Mouse (Mus musculus) lung, postnatal 25 days (tissue): Measurements from ENCODE around the gene Ptprt.

Source experiments
- DNase-seq: peaks from one replicate; pipeline ENCODE4 v3.0.0; 2022; ENCODE audit warnings: low spot score

Ptprt gene

DNA sequence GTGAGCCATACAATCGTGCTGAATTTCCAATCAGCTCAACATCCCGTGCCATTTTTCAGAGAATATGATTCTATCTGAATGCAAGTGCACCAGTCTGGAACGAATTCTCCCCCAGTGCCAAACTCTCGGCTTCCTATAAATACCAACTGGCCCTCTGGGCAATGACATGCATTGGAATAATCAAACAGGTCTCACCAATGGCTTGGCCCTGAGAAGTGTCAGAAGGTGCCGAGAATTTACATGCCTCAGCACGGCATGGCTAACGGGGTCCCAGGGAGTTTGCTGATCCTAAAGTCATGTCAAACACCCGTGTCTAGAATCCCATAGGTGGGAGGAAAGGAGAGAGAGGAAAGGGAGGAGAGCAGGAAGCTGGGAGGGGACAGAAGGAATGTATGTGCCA, 251.7 kb downstream of the Ptprt start:
- no peak for DNase-seq

DNA sequence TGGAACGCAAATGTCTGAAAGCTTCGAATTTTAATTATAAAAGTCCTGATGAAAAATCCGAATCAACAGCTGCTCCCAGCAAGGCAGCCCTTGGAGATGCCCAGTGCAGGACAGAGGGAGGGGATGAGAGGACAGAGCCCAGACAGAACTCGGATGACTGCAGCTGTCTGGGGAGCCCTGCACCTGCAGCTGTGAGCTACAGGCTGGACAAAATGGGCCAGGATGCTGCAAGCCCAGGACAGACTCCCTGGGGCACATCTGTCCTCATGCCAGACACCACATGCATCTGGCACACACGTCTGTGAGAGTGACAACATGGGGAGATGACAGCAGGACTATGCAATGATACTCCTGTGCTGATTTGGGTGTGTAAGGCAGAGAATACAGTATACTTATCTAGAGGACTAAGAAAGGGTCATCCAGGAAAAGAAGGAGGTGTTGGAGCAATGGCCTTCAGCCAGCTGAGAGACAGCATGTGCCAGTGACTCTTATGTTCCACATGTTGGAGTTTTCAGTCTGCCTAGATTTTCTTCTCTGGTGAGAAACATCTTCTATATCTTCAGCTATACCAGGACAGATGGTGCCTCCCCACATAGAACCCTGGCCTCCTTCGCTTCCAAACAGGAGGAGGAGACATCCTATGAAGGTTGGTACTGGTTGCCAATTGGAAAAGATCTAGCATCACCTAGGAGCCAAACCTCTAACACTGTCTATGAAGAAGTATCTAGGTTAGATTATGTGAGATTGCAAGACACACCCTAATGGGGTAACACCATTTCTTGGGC, 259.4 kb downstream of the Ptprt start:
- no peak for DNase-seq

DNA sequence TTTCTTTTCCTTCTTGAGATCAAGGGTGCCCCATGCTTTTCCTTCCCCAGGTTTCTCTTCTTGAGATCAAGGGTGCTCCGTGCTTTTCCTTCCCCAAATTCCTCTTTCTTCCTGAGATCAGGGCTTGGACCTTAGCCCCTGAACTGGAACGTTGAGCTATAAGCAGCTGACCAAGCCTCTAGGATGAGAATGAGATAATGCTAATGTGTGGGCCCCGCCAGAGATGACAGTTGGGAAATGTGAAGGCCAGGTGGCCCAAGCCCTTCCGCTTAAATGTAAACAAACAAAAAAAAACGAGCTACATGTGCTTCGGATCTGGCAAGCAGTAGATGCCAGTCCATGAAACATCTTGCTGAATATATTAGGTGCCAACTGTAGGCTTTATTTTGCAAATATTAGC, 266.3 kb downstream of the Ptprt start:
- no peak for DNase-seq

DNA sequence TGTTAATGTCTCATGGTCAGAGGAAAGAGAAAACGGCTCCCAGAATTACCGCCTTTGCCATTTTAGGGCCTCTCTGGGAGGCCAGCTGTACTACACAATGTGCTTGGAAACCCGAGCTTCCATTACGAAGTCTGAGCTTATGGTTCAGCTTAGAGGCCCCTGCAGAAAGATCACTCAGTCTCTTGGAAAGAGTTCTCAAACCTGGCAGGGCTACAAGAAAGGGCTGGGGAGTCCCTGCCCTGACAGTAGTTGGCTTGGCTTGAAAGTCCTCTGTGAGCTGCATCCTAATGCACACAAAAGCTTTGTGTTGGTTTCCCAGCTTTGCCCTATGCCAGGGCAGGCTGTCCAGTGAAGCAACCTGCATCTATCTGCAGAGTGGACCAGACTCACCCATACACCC, 269.1 kb downstream of the Ptprt start:
- DNase-seq = no peak

DNA sequence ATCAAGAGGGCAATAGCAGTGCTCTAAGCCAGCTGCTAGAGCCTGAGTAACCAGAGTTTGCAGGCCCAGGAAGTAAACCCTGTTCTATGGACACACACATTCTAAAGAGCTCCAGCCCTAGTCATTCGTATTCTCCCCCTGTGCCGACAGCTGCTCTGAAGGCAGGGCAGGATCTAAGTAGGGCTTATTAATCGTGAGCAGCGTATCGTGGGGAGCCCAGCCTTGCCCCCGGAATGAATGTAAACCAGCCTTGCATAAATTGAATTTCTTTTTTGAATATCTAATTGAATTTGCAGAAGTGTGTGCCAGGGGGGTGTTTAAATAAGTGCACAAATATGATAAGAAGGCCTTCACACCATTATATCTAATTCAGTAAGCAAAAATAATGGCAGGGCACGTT, 283.6 kb downstream of the Ptprt start:
- no peak for DNase-seq

DNA sequence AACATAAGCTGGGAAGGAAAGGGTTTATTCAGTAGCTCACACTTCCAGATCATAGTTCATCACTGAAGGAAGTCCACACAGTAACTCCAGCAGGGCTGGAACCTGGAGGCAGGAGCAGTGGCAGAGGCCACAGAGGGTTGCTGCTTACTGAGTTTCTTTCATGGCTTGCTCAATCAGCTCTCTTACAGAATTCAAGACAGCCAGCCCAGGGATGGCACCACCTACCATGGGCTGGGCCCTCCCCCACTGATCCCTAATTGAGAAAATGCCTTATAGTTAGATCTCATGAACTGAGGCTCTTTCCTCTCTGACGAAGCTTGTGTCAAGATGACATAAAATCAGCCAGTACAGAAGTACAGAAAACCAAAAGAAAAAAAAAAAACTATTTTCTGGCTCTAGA, 311.9 kb downstream of the Ptprt start:
- no peak for DNase-seq

DNA sequence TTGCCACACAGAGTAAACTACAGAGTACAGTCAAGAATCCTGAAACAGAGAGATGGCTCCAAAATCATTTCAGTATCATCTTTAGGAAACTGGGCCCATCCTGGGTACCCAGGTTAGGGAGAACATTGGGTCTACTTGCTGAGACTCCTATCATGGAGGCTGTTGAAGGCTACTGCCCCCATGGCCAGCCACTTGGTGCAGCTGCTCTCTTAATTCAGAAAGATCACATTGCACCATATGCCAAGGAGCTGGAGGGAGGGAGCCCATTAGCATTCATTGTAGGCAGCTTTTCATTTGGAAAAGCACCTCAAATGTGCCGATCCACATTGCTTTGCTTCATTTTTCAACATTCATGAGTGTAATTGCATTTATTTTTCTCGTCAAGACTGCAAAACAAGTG, 319.1 kb downstream of the Ptprt start:
- no peak for DNase-seq

DNA sequence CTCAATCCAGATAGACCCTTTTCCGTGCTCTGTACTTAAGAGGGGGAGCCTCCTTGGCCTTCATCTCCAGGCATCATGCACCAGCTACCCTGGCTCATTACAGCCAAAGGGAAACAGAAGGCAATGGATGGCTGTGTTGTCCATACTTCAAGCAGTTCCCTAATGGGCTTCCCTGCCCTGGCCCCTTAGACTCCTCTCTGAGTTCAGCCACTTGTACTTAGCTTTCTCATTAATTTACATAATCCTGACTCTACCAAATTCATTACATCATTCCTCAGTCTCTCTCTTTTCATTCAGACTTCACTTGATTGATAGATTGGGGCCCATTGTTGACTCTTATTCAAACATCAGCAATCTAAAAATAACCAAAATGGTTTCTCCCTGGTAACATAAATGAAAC, 320.7 kb downstream of the Ptprt start:
- no peak for DNase-seq

DNA sequence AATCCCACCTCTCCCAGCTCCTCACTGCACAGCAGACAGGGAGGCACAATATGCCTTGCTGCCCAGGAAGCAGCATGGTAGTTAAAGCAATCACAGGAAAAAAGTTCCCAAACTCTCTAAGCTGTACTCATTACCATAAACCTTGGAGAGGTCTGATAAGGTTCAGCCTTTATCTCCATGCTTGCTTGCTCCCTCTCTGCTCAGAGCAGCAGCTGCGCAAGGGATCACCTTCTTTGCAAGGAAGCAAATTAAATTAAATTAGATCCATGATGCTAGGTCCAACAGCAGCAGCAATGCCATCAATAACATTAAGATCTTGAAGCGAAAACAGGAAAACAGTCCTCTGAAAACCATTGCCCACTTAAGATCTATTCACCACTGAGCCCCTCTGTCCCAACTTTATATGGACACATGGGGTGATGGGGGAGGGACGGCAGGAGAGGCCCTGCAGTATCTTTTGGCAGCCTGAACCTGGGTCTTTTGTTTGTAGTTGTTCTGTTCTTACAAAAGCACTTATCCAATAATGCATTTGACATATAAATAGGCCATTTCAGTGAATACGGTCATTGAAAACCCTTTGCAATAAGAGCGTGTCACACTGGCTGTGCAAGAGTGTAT, 328.8 kb downstream of the Ptprt start:
- DNase-seq = no peak

DNA sequence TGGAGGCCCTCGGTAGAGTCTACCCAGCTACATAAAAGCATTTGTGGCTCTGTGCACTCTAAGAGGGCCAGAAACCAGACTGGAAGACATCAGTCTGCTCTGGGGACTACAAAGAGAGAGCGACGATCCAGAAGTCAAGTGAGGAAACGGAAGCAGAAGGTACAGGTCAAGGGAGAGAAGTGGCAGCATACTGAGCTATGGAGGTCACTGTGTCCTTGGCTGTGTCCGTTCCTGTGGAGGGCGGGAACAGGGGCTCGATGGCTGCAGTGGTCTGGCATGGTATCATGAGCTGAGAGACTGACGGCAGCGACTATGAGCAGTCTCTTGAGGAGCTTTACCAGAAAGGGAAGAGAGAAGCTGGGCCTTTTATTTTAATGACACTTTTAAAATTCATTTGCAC, 331.5 kb downstream of the Ptprt start:
- no peak for DNase-seq

DNA sequence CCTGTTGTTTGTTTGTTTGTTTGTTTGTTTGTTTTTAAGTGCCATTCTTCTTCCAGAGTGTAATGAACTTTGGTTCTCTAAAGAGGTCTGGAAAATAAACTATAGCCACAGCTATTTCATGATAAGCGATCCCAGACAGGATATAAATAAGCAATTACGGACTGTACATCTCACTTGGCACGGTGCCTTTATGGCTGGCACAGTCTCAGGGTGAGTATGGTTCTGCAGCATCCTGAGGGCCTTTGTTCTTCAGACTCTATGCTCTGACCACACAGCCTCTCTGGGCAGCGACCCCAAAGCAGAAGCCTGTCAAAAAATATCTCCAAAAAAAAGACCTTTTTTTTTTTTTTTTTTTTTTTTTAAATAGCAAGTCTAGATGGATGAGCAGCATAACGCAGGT, 338.5 kb downstream of the Ptprt start:
- no peak for DNase-seq

DNA sequence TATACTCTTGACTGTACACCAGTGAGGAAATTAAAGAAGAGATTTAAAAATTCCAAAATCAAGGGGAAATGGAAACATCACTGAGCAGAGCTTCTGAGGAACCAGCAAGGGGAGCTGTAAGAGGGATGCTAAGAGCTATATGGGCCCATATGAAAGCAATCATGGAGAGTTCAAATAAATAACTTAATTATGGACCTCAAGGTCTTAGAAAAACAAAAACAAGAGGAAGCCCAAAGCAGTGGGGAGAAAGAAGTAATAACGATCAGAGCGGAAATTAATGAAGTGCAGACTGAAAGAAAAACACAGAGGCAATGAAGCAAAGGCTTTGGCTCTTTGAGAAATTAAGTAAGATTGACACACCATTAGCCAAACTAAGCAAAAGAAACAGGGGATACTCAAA, 353.0 kb downstream of the Ptprt start:
- no peak for DNase-seq

DNA sequence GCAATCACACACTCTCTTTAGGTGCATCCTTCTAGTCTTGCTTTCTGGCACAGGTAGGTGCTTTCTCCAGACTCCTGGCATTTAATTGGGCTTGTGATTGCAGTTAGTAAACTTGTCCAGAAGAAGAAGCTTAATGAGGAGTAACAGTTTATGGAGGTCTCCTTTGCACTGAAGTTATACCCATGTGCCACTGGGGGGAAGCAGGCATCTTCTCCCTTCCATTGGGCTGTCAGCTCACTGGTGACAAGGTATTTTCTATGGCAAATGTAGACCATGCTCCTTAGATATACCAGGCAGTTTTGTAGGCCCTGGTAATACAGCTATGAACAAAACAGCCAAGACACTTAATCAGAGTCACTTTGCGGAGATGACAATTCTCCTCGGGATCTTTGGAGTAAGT, 366.9 kb downstream of the Ptprt start:
- no peak for DNase-seq

DNA sequence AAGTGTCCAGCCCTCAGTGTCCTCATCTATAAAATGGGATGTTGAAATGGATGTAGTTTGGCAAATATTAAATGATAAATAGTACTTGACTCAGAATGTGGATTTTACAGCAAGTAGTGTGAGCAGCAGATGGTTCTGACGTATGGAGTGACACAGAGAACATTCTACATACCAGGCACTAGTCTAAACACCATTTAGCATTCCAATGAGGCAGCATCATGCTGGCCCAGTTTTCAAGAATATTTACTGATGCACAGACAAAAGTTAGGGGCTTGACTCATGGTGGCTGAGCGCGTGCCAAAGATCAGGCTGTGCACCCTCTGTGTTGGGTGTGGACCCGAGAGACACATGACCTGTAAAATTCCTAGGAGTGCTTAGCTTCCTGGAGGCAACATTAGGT, 378.3 kb downstream of the Ptprt start:
- DNase-seq = no peak

DNA sequence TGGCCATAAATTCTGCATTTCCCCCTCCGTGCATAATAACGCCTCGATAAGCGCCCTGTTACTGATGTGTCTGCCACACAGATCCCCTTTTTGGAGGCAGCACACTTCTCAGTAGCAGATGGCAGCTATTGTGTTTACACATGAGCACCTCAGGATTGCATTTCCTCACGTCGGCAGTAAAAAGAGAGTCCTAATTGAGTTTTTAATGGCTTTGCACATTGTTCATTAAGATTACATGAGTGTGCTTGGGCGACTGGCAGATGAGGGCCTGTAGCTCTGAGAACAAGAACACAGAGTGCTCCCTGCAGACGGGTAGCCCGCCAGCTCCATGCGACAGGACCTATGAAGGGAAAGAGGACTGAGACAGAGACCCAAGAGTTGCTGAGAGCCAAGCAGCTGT, 378.8 kb downstream of the Ptprt start:
- no peak for DNase-seq

DNA sequence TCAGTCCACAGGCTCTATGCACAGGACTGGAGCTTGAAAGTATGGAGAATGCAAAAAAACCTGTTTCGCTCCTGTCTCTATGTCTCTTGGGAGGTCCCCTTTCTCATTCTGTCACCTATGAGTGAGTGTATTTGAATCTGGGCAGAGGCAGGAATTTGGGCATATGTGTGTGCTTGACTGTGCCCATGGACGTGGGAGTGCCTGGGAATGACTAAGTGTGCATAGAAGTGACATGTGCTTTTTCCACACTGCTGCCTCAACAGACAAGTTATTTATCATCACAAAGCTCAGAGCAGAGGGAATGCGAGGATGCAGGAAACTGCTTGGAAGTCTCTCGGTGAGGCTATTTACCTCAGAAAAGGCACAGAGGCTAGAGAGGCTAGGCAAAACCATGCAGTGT, 387.1 kb downstream of the Ptprt start:
- DNase-seq = no peak

DNA sequence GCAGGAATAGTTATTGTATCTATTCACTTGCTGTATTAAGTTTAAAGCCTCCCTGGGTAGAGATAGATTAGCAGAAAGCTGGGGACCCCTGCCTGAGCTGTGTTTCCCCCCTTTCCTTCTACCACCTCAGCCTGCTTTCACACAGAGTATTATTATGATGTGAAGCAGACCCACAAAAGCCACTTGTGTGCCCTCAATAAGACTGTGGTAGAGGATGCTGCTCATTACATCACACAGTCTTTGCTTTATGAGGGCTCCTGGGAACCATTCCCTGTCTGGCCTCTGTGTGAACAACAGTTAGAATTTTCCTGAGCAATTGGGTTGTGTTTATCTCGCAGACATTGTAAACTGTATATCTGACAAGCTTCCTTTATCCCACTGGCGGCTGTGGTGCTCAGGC, 409.7 kb downstream of the Ptprt start:
- DNase-seq = no peak

DNA sequence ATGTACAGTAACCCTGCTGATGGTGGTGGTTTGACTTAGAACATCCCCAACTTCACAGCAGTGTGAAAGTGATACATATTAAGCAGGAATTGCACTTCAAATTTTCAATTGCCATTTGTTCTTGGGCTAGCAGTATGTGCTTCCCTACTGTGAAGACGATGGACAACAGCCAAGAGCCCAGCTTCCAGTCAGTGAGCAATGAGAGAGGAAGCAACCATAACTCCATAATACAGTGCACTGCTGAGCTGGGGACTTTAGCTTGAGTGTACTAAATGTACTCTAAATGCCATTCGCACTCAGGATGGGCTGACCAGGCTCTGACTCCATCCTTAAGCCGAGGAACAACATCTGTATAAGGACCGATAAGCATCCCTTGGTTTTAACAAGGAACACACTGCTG, 412.7 kb downstream of the Ptprt start:
- no peak for DNase-seq

DNA sequence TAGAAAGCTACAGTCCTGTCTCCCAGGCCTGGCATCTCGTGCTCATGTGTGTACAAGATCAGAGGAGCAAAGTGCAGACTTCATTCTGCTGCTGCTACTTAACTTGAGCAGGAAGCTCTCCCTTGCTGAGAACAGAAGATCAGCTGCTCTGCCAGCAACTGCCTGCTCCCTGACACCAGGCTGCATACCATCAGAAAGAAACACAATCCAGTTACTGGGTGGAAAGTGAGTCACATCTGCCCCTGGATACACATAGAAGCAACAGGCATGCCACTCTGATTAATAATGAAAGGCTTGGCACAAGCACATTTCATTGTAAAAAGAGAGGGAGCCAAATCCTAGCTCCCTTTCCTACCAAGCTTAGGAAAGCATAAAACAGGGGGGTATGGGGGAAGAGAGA, 438.5 kb downstream of the Ptprt start:
- DNase-seq = no peak

DNA sequence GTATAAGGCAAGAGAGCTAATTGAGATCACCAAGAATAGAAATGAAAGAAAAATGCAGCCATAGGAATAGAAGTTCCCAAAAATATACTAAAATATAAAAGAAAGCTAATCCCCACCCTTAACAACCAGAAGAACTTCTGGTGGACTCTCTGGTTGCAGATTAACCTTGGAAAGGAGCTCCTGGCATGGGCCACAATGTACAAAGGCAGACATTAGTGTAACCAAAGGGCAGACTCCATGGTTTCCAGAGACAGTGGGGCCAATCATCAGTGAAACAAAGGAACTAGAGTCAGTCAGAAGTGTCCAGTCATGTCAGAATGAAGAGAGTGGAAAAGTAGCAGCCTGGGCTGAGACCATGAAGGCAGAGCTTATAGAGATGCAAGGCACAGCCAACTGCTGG, 440.4 kb downstream of the Ptprt start:
- no peak for DNase-seq

DNA sequence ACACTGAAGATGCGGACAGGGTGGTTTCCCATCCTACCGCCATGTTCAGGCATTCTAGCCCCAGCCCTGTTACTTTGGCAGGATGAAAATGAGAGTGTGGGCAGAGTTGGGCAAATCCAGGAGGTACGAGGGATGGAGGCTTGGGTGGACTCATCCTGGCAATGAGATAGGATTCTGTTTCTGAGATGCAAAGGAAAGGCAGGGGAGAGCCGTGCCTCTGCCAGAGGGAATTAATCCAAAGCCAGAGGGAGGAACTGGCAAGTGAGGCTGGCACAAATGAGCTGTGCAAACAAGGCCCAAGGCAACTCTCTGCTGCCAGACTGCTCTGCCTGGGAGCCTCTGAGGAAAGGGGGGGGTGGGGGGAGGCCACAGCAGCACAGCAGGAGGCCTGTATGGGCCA, 441.4 kb downstream of the Ptprt start:
- DNase-seq = no peak

DNA sequence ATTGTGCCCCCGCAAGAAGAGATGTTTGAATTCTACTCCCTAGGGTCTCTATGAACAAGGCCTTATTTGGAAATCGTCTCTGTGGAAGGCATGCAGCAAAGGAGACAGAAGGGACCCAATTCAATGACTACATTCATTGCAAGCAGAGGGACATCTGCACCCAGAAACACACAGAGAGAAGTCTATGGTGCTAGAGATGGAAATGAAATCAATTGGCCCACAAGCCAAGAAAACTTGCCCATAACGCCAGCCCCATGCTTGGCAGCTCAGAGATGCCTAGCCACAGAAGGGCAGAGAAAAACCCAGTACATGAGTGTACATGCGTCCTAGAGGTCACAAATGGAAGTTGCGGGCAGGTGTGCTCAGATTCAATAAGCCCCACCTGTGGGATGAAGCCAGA, 443.1 kb downstream of the Ptprt start:
- no peak for DNase-seq

DNA sequence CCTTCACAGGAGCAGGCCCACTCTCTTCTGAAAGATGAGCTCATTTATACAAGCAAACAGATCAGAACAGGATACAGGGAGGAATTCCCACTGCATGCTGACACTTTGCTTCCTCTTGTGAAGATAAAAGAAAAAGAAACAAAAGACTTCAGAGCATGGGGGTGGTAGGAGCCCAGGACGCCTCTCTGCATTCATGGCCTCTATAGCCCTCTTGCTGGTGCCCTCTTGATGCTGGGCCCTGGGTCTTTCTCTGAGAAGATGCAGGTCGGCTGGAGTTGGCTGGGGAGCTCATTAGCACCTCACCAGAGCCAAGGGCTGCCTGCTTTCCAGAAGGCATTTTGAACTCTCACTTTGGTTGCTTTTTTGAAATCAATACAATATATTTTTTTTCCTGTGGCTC, 448.6 kb downstream of the Ptprt start:
- DNase-seq = no peak

DNA sequence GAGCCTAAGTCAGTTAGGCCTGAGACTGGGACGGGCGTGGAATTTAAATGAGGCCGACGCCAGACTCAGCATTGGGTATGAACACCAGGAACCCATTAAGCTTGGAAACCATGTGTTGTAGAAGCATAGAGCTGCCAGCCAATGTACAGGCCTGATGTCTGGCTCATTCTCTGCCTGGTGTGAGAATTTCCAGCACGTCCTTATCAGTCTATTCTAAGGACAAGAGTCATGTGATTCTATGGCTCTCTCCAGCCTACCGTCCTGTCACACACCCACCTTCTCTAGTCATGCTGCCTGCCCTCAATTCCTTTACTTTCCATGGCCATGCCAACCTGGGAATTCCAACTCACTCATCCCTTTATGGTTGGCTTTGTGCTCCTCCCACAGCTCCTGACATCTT, 450.4 kb downstream of the Ptprt start:
- DNase-seq = no peak
